Mouse (Mus musculus) CH12.LX (cell line): ENCODE measurements at regions not wholly inside any gene's neighbourhood (a gene's known extent, or its start where the extent isn't known, plus 50 kb on each side); places are given as distances from the start of the nearest gene placed in this dataset.

Experiments used
- DNase-seq: peaks from one replicate; pipeline ENCODE4 v3.0.0-alpha.2; 2013; ENCODE audit errors: extremely low read depth
- H3K27ac ChIP-seq: 2 replicates; pipeline ENCODE4 v1.5.1; 2012; ENCODE audit warnings: low read depth, mild to moderate bottlenecking, control low read depth, moderate library complexity; ENCODE audit not compliant: insufficient read depth
- H3K27me3 ChIP-seq: replicated peaks from 2 replicates; pipeline ENCODE3; 2012; ENCODE audit warnings: inconsistent platforms
- H3K36me3 ChIP-seq, 2 experiments: replicated peaks in 1 of 2; 2 replicates each; pipeline versions ENCODE3 to v1.6.1; 2012; ENCODE audit warnings: inconsistent platforms in 1 of 2, low read length in 1 of 2, mild to moderate bottlenecking in 1 of 2, mixed read lengths in 1 of 2, moderate library complexity in 1 of 2; ENCODE audit not compliant: control insufficient read depth in 1 of 2, insufficient read depth in 1 of 2
- H3K4me1 ChIP-seq, 2 experiments: 2 replicates each; pipeline ENCODE4 v1.6.1; 2012; ENCODE audit warnings: inconsistent platforms in 1 of 2, moderate library complexity in 1 of 2; ENCODE audit not compliant: insufficient read depth in 2 of 2, control insufficient read depth in 1 of 2
- H3K4me2 ChIP-seq: 2 replicates; pipeline ENCODE4 v1.6.1; 2012; ENCODE audit warnings: low read depth, mild to moderate bottlenecking, control low read depth; ENCODE audit not compliant: poor library complexity, insufficient read depth, severe bottlenecking
- H3K4me3 ChIP-seq, 3 experiments: fragments of 150-350 bp in 1 of 3; sonication (generic) in 1 of 3; replicated peaks in 1 of 3; 2 replicates each; pipeline versions ENCODE3 to v1.5.1; 2011 to 2012; ENCODE audit warnings: low read depth in 2 of 3, low read length in 2 of 3, mild to moderate bottlenecking in 2 of 3, moderate library complexity in 2 of 3, control low read depth in 1 of 3, improper control_type of control experiment in 1 of 3, inconsistent platforms in 1 of 3, mixed read lengths in 1 of 3; ENCODE audit not compliant: poor library complexity in 1 of 3
- H3K79me2 ChIP-seq: replicated peaks from 2 replicates; pipeline ENCODE4 v1.6.1; 2012; ENCODE audit warnings: mild to moderate bottlenecking, moderate library complexity; ENCODE audit not compliant: control insufficient read depth, poor library complexity, insufficient read depth, severe bottlenecking; ENCODE audit errors: extremely low read depth
- H3K9ac ChIP-seq: 2 replicates; pipeline ENCODE4 v1.6.1; 2012; ENCODE audit warnings: low read depth, mild to moderate bottlenecking, control low read depth, moderate library complexity; ENCODE audit not compliant: insufficient read depth
- H3K9me3 ChIP-seq: replicated peaks from 2 replicates; pipeline ENCODE3; 2012; ENCODE audit warnings: low read length, inconsistent platforms, mixed read lengths
- BHLHE40 ChIP-seq: IDR thresholded peaks from 2 replicates; pipeline ENCODE4 v1.6.1; 2011; ENCODE audit warnings: mild to moderate bottlenecking, low read depth, low read length, improper control_type of control experiment
- CHD1 ChIP-seq: IDR thresholded peaks from 2 replicates; pipeline ENCODE4 v1.6.1; 2012; ENCODE audit warnings: low read depth, low read length, improper control_type of control experiment, inconsistent platforms
- CHD2 ChIP-seq: IDR thresholded peaks from 2 replicates; pipeline ENCODE4 v1.6.1; 2011; ENCODE audit warnings: low read length, improper control_type of control experiment
- CTCF ChIP-seq, 2 experiments: IDR thresholded peaks in 1 of 2; conservative IDR thresholded peaks in 1 of 2; 2 replicates each; pipeline ENCODE4 v1.5.1; 2011 to 2012; ENCODE audit warnings: low read depth in 2 of 2, low read length in 2 of 2, improper control_type of control experiment in 1 of 2, inconsistent platforms in 1 of 2, mild to moderate bottlenecking in 1 of 2, moderate library complexity in 1 of 2
- ELF1 ChIP-seq: IDR thresholded peaks from 2 replicates; pipeline ENCODE4 v1.6.1; 2014; ENCODE audit warnings: low read depth, mild to moderate bottlenecking, inconsistent platforms, low read length, improper control_type of control experiment
- EP300 ChIP-seq: IDR thresholded peaks from 2 replicates; pipeline ENCODE4 v1.6.1; 2011; ENCODE audit warnings: low read length, improper control_type of control experiment
- ETS1 ChIP-seq: conservative IDR thresholded peaks from 2 replicates; pipeline ENCODE4 v1.6.1; 2012; ENCODE audit warnings: low read depth, mild to moderate bottlenecking, inconsistent platforms, low read length, improper control_type of control experiment, moderate library complexity
- GABPA ChIP-seq: IDR thresholded peaks from 2 replicates; pipeline ENCODE4 v1.6.1; 2012; ENCODE audit warnings: low read depth, low read length, improper control_type of control experiment, inconsistent platforms; ENCODE audit not compliant: insufficient replicate concordance
- HCFC1 ChIP-seq: IDR thresholded peaks from 2 replicates; pipeline ENCODE4 v1.6.1; 2012; ENCODE audit warnings: low read depth, mild to moderate bottlenecking, inconsistent platforms, low read length, improper control_type of control experiment
- IRF4 ChIP-seq: IDR thresholded peaks from 2 replicates; pipeline ENCODE4 v1.6.1; 2014; ENCODE audit warnings: low read depth, mild to moderate bottlenecking, inconsistent platforms, low read length, improper control_type of control experiment
- JUND ChIP-seq: conservative IDR thresholded peaks from 2 replicates; pipeline ENCODE4 v1.6.1; 2011; ENCODE audit warnings: low read depth, low read length, improper control_type of control experiment
- KAT2A ChIP-seq: IDR thresholded peaks from 2 replicates; pipeline ENCODE4 v1.6.1; 2012; ENCODE audit warnings: low read length, improper control_type of control experiment, inconsistent platforms; ENCODE audit not compliant: insufficient replicate concordance
- MAFK ChIP-seq: IDR thresholded peaks from 2 replicates; pipeline ENCODE4 v1.6.1; 2011; ENCODE audit warnings: low read length, improper control_type of control experiment; ENCODE audit not compliant: insufficient replicate concordance
- MAX ChIP-seq: IDR thresholded peaks from 2 replicates; pipeline ENCODE4 v1.6.1; 2011; ENCODE audit warnings: low read length, improper control_type of control experiment
- MAZ ChIP-seq: IDR thresholded peaks from 2 replicates; pipeline ENCODE4 v1.6.1; 2012; ENCODE audit warnings: low read depth, mild to moderate bottlenecking, inconsistent platforms, low read length, improper control_type of control experiment, moderate library complexity
- MEF2A ChIP-seq: IDR thresholded peaks from 2 replicates; pipeline ENCODE4 v1.6.1; 2014; ENCODE audit warnings: low read depth, mild to moderate bottlenecking, inconsistent platforms, low read length, improper control_type of control experiment, borderline replicate concordance
- MXI1 ChIP-seq: IDR thresholded peaks from 2 replicates; pipeline ENCODE4 v1.6.1; 2011; ENCODE audit warnings: mild to moderate bottlenecking, low read depth, low read length, improper control_type of control experiment
- NELFE ChIP-seq: IDR thresholded peaks from 2 replicates; pipeline ENCODE4 v1.6.1; 2011; ENCODE audit warnings: low read depth, low read length, improper control_type of control experiment
- NRF1 ChIP-seq: IDR thresholded peaks from 2 replicates; pipeline ENCODE4 v1.6.1; 2014; ENCODE audit warnings: low read depth, mild to moderate bottlenecking, inconsistent platforms, low read length, improper control_type of control experiment, moderate library complexity
- PAX5 ChIP-seq: IDR thresholded peaks from 2 replicates; pipeline ENCODE4 v1.6.1; 2012; ENCODE audit warnings: low read length, inconsistent platforms, mixed read lengths
- POLR2A ChIP-seq: IDR thresholded peaks from 2 replicates; pipeline ENCODE4 v1.6.1; 2011; ENCODE audit warnings: low read depth, mild to moderate bottlenecking, improper control_type of control experiment, low read length
- RAD21 ChIP-seq: IDR thresholded peaks from 2 replicates; pipeline ENCODE4 v1.6.1; 2011; ENCODE audit warnings: low read depth, mild to moderate bottlenecking, low read length, improper control_type of control experiment, moderate library complexity
- RCOR1 ChIP-seq: conservative IDR thresholded peaks from 2 replicates; pipeline ENCODE4 v1.6.1; 2012; ENCODE audit warnings: low read depth, mild to moderate bottlenecking, inconsistent platforms, low read length, improper control_type of control experiment
- SIN3A ChIP-seq: IDR thresholded peaks from 2 replicates; pipeline ENCODE4 v1.6.1; 2012; ENCODE audit warnings: low read length, improper control_type of control experiment, inconsistent platforms
- SMC3 ChIP-seq: IDR thresholded peaks from 2 replicates; pipeline ENCODE4 v1.6.1; 2011; ENCODE audit warnings: low read depth, low read length, improper control_type of control experiment
- TBP ChIP-seq: conservative IDR thresholded peaks from 2 replicates; pipeline ENCODE4 v1.6.1; 2011; ENCODE audit warnings: low read depth, low read length, improper control_type of control experiment
- TCF12 ChIP-seq: IDR thresholded peaks from 2 replicates; pipeline ENCODE4 v1.6.1; 2014; ENCODE audit warnings: low read depth, mild to moderate bottlenecking, inconsistent platforms, low read length, improper control_type of control experiment
- UBTF ChIP-seq: IDR thresholded peaks from 2 replicates; pipeline ENCODE4 v1.6.1; 2012; ENCODE audit warnings: low read depth, mild to moderate bottlenecking, inconsistent platforms, low read length, improper control_type of control experiment, moderate library complexity
- USF1 ChIP-seq: IDR thresholded peaks from 2 replicates; pipeline ENCODE4 v1.6.1; 2014; ENCODE audit warnings: low read depth, mild to moderate bottlenecking, inconsistent platforms, low read length, improper control_type of control experiment
- USF2 ChIP-seq: conservative IDR thresholded peaks from 2 replicates; pipeline ENCODE4 v1.6.1; 2011; ENCODE audit warnings: low read depth, low read length, improper control_type of control experiment
- ZC3H11A ChIP-seq: IDR thresholded peaks from 2 replicates; pipeline ENCODE4 v1.6.1; 2012; ENCODE audit warnings: low read depth, mild to moderate bottlenecking, inconsistent platforms, low read length, improper control_type of control experiment
- ZKSCAN1 ChIP-seq: IDR thresholded peaks from 2 replicates; pipeline ENCODE4 v1.6.1; 2012; ENCODE audit warnings: low read depth, inconsistent platforms, low read length, improper control_type of control experiment, borderline replicate concordance
- ZMIZ1 ChIP-seq: IDR thresholded peaks from 2 replicates; pipeline ENCODE4 v1.6.1; 2012; ENCODE audit warnings: low read depth, mild to moderate bottlenecking, inconsistent platforms, low read length, improper control_type of control experiment
- ZNF384 ChIP-seq: IDR thresholded peaks from 2 replicates; pipeline ENCODE4 v1.6.1; 2012; ENCODE audit warnings: low read depth, low read length, improper control_type of control experiment, inconsistent platforms
- dilution Hi-C: fragments of 300-500 bp; cut with MboI; formaldehyde crosslinking; loops from 2 replicates; pipeline ENCODE4 v1.14.3; 2020; ENCODE audit warnings: low sequenced_read_pairs; ENCODE audit not compliant: extremely low pct_unique_long_range_greater_than_20kb, extremely low pct_ligation_motif_present
- in situ Hi-C: fragments of 300-500 bp; cut with MboI; formaldehyde crosslinking; loops from 3 replicates; pipeline ENCODE4 v1.14.3; 2019; ENCODE audit warnings: low sequenced_read_pairs, low pct_ligation_motif_present, low pct_unique_long_range_greater_than_20kb, mixed read lengths

DNA sequence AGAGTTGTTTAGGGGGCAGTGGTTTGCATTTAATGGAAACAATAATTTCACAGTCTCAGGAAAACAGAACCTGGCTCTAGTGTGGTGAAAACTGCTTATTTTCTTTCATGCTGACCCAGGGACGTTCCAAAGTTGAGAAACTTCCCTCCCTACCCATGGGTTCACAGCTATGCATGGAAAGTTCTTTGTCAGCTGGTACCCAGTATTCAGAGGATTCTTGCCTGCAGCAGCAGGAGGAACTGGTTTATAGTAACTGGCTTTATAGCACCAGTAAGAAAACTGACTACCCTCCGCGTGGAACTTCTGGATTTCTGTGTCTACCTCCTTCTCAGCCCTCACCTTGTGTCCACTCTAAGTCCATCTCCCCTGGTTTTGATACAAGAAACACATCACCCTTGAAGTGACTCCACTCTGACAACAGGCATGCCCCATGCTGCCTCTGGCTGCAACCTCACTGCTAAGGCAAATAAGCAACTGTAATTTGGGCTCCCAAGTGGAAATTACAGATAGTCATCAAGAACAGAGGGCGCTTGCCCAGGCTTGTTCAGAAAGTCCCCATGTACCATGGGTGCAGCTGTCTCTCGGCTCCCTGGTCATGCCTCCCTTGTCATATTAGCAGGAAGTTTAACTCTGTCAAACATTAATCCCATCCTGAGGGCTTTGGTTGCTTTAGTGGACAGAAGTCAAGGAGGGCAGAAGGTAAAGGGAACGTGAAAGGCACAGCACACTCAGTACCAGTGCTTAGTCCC lies 60.6 kb upstream of the Itm2b start (continued):
- no peak; the same call in 1 of the 2 replicates for TF ChIP-seq RAD21
- TF ChIP-seq ETS1: peak; percentile 81
- peak; percentile 85 for TF ChIP-seq MEF2A
- TF ChIP-seq IRF4: peak; percentile 85
- TF ChIP-seq CHD2: peak; percentile 46; the same call in 1 of the 2 replicates
- no peak for TF ChIP-seq SIN3A
- peak; percentile 44; the same call in 1 of the 2 replicates for TF ChIP-seq NRF1
- TF ChIP-seq RCOR1: no peak; the same call in 1 of the 2 replicates
- TF ChIP-seq MAZ: 0 out of 2 replicates have a peak, but pooled peaks have one; percentile 49
- no peak for TF ChIP-seq HCFC1

DNA sequence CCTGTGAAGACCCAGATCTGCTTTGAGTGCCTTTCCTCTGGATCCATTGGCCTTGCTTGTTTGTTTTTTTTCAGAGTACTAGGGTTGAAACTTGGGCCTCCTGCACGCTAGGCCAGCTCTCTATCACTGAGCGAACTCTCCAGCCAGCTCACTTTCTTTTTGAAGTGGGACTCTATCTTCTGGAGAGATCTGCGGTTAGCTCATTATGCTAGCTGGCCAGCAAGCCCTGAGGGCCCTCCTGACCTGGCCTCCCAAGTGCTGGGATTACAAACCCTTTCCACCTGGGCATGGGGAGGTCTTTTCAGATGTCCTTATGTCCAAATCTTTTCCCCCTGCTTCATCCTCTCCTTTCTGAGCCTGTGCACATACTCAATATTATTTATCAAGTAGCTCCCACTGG lies 59.6 kb upstream of the Itm2b start:
- dilution Hi-C loops: no loop called here
- H3K4me2 ChIP-seq: peak overlapping the region; percentile 61
- no peaks in the 10 kb centered on the region for H3K36me3 ChIP-seq
- H3K4me3 ChIP-seq: no peak overlapping the region
- H3K27ac ChIP-seq: peak overlapping the region; percentile 90
- peak; percentile 31 for DNase-seq
- in situ Hi-C loops: loop anchor here (25.0 kb wide), 1 partner anchor 332 kb away; the partner anchor contains the start of gene Rcbtb2
- no peaks in the 10 kb centered on the region for H3K27me3 ChIP-seq
- peak overlapping the region; percentile 69 for H3K9ac ChIP-seq
- H3K9me3 ChIP-seq: no peaks in the 10 kb centered on the region
- peaks cover 31 to 58% of the 10 kb centered on the region in 2 experiments for H3K4me1 ChIP-seq
- H3K79me2 ChIP-seq: no peaks in the 10 kb centered on the region
- TF ChIP-seq ELF1: no peak
- TF ChIP-seq CHD1: peak; percentile 84
- no peak for TF ChIP-seq USF2
- no peak for TF ChIP-seq KAT2A
- TF ChIP-seq JUND: no peak
- TF ChIP-seq ZNF384: peak; percentile 50
- TF ChIP-seq ETS1: peak; percentile 44; the same call in 1 of the 2 replicates
- no peak for TF ChIP-seq ZKSCAN1
- peak; percentile 68; the same call in 1 of the 2 replicates for TF ChIP-seq MEF2A
- TF ChIP-seq NRF1: no peak
- no peak for TF ChIP-seq MAX
- peak; percentile 40; the same call in 1 of the 2 replicates for TF ChIP-seq SIN3A
- TF ChIP-seq ZMIZ1: no peak; the same call in 1 of the 2 replicates
- no peak for TF ChIP-seq ZC3H11A
- 0 out of 4 replicates have a peak, but pooled peaks of 1 of the 2 experiments have one; percentile 10 for TF ChIP-seq CTCF (conservative IDR thresholded peaks at IDR 0.05 in 1 of 2, IDR thresholded peaks at IDR 0.05 in 1 of 2; ENCODE audit: low read depth in 2 of 2, low read length in 2 of 2)
- TF ChIP-seq TBP: 0 out of 2 replicates have a peak, but pooled peaks have one; percentile 1
- TF ChIP-seq MXI1: peak; percentile 36; the same call in 1 of the 2 replicates
- TF ChIP-seq BHLHE40: peak; percentile 48
- no peak for TF ChIP-seq USF1
- TF ChIP-seq EP300: peak; percentile 64
- TF ChIP-seq PAX5: no peak
- TF ChIP-seq NELFE: peak; percentile 31; the same call in 1 of the 2 replicates
- no peak for TF ChIP-seq MAFK
- TF ChIP-seq HCFC1: peak; percentile 29
- no peak for TF ChIP-seq SMC3
- peak; percentile 65; the same call in 1 of the 2 replicates for TF ChIP-seq IRF4
- TF ChIP-seq CHD2: 0 out of 2 replicates have a peak, but pooled peaks have one; percentile 9
- TF ChIP-seq GABPA: no peak
- no peak for TF ChIP-seq RCOR1
- TF ChIP-seq TCF12: peak; percentile 75
- no peak; the same call in none of the 2 replicates for TF ChIP-seq MAZ
- no peak for TF ChIP-seq UBTF
- no peak for TF ChIP-seq POLR2A
